Mouse (Mus musculus): Measurements from ENCODE around the gene Tube1.

The Tube1 gene

GRCm38 (mm10) chr10:39133462-39134310, at the start of gene Tube1, which contains the start of gene Fam229b:
Gene Tube1 (plus strand): TSS chr10:39133976.
Gene Fam229b (minus strand): TSS chr10:39133914.
- peak; percentile 35 to 48 for DNase-seq (ENCODE audit: low read depth in 1 of 2, low spot score in 2 of 2)

- no peak for DNase-seq (ENCODE audit: low read depth in 1 of 2, low spot score in 2 of 2)
Measured at GRCm38 (mm10) chr10:39096981-39097380, 36.8 kb upstream of the Tube1 start.

- DNase-seq (ENCODE audit: low read depth in 1 of 2, low spot score in 2 of 2) = no peak
Measured at GRCm38 (mm10) chr10:39098746-39099145, 35.0 kb upstream of the Tube1 start.

- DNase-seq (ENCODE audit: low read depth in 1 of 2, low spot score in 2 of 2) = no peak
Measured at GRCm38 (mm10) chr10:39104803-39105449, 28.9 kb upstream of the Tube1 start.

GRCm38 (mm10) chr10:39106413-39106812, 27.4 kb upstream of the Tube1 start:
- no peak for DNase-seq (ENCODE audit: low read depth in 1 of 2, low spot score in 2 of 2)

GRCm38 (mm10) chr10:39106935-39107334, 26.8 kb upstream of the Tube1 start:
- no peak for DNase-seq (ENCODE audit: low read depth in 1 of 2, low spot score in 2 of 2)

- DNase-seq (ENCODE audit: low read depth in 1 of 2, low spot score in 2 of 2) = no peak
Measured at GRCm38 (mm10) chr10:39108837-39109488, 24.8 kb upstream of the Tube1 start.

- no peak for DNase-seq (ENCODE audit: low read depth in 1 of 2, low spot score in 2 of 2)
Measured at GRCm38 (mm10) chr10:39109489-39109874, 24.3 kb upstream of the Tube1 start.

GRCm38 (mm10) chr10:39121412-39121811, 12.4 kb upstream of the Tube1 start:
- DNase-seq (ENCODE audit: low read depth in 1 of 2, low spot score in 2 of 2) = no peak

GRCm38 (mm10) chr10:39137766-39138165, 4.0 kb downstream of the Tube1 start:
- DNase-seq (ENCODE audit: low read depth in 1 of 2, low spot score in 2 of 2) = no peak

GRCm38 (mm10) chr10:39138761-39139160, 5.0 kb downstream of the Tube1 start:
- no peak for DNase-seq (ENCODE audit: low read depth in 1 of 2, low spot score in 2 of 2)

GRCm38 (mm10) chr10:39140843-39141242, 7.1 kb downstream of the Tube1 start:
- DNase-seq (ENCODE audit: low read depth in 1 of 2, low spot score in 2 of 2) = no peak

GRCm38 (mm10) chr10:39141401-39141800, 7.6 kb downstream of the Tube1 start:
- DNase-seq (ENCODE audit: low read depth in 1 of 2, low spot score in 2 of 2) = no peak

GRCm38 (mm10) chr10:39142216-39142615, 8.4 kb downstream of the Tube1 start:
- no peak for DNase-seq (ENCODE audit: low read depth in 1 of 2, low spot score in 2 of 2)

GRCm38 (mm10) chr10:39156719-39157118, 22.9 kb downstream of the Tube1 start:
- DNase-seq (ENCODE audit: low read depth in 1 of 2, low spot score in 2 of 2) = no peak

GRCm38 (mm10) chr10:39157321-39157720, 23.5 kb downstream of the Tube1 start:
- no peak for DNase-seq (ENCODE audit: low read depth in 1 of 2, low spot score in 2 of 2)

- DNase-seq (ENCODE audit: low read depth in 1 of 2, low spot score in 2 of 2) = no peak
Measured at GRCm38 (mm10) chr10:39158306-39158705, 24.5 kb downstream of the Tube1 start.

- DNase-seq (ENCODE audit: low read depth in 1 of 2, low spot score in 2 of 2) = no peak
Measured at GRCm38 (mm10) chr10:39161406-39161805, 27.6 kb downstream of the Tube1 start.

GRCm38 (mm10) chr10:39162666-39163484, 29.1 kb downstream of the Tube1 start:
- no peak for DNase-seq (ENCODE audit: low read depth in 1 of 2, low spot score in 2 of 2)

- DNase-seq (ENCODE audit: low read depth in 1 of 2, low spot score in 2 of 2) = no peak
Measured at GRCm38 (mm10) chr10:39163694-39164093, 29.9 kb downstream of the Tube1 start, which contains the start of gene Ccn6. Gene Ccn6 (minus strand): TSS chr10:39163794.

GRCm38 (mm10) chr10:39165632-39166115, 31.9 kb downstream of the Tube1 start:
- no peak for DNase-seq (ENCODE audit: low read depth in 1 of 2, low spot score in 2 of 2)
